Mouse (Mus musculus) ES-Bruce4 (cell line): ENCODE data around the gene Wnt7b. TPM values are rescaled to one million over a fixed set of nuclear protein-coding genes. Genes with fewer than 3 reads are reported as not detected.

Source experiments
- H3K27ac ChIP-seq: 2 replicates; pipeline ENCODE4 v1.5.1; 2012; ENCODE audit warnings: low read length, inconsistent platforms; ENCODE audit not compliant: insufficient read depth
- H3K27me3 ChIP-seq: 2 replicates; pipeline ENCODE4 v1.6.1; 2012; ENCODE audit warnings: mild to moderate bottlenecking, low read length, inconsistent platforms; ENCODE audit not compliant: control insufficient read depth, poor library complexity, insufficient read depth, severe bottlenecking
- H3K36me3 ChIP-seq: 2 replicates; pipeline ENCODE4 v1.6.1; 2012; ENCODE audit warnings: inconsistent platforms, mild to moderate bottlenecking, low read length, moderate library complexity; ENCODE audit not compliant: control insufficient read depth, poor library complexity, insufficient read depth, severe bottlenecking
- H3K4me1 ChIP-seq: one replicate; pipeline ENCODE4 v1.8.1; 2011; ENCODE audit warnings: low read length; ENCODE audit not compliant: control insufficient read depth, insufficient read depth
- H3K4me3 ChIP-seq: 2 replicates; pipeline ENCODE4 v1.5.1; 2011; ENCODE audit warnings: low read depth, mild to moderate bottlenecking, low read length
- H3K9ac ChIP-seq: 2 replicates; pipeline ENCODE4 v1.6.1; 2012; ENCODE audit warnings: low read depth, mild to moderate bottlenecking, inconsistent platforms; ENCODE audit not compliant: poor library complexity, severe bottlenecking
- H3K9me3 ChIP-seq: replicated peaks from 2 replicates; pipeline ENCODE4 v1.6.1; 2012; ENCODE audit warnings: mild to moderate bottlenecking, low read length, inconsistent platforms; ENCODE audit not compliant: control insufficient read depth, poor library complexity, insufficient read depth, severe bottlenecking
- CTCF ChIP-seq: IDR thresholded peaks from one replicate; pipeline ENCODE4 v1.8.1; 2011; ENCODE audit warnings: low read depth, low read length
- EP300 ChIP-seq: IDR thresholded peaks from 2 replicates; pipeline ENCODE4 v1.6.1; 2011; ENCODE audit warnings: low read depth, low read length; ENCODE audit not compliant: insufficient read depth
- POLR2A ChIP-seq: IDR thresholded peaks from one replicate; pipeline ENCODE4 v1.8.1; 2011; ENCODE audit warnings: low read length; ENCODE audit not compliant: insufficient read depth
- polyA plus RNA-seq: library from polyadenylated mRNA; stranded (reverse); fragments of >200 nt; gene quantifications from 2 replicates; pipeline ENCODE4 v1.2.4, GENCODE M21; 2011; ENCODE audit warnings: low read depth; ENCODE audit not compliant: missing spikeins, insufficient read depth, insufficient read length

Wnt7b gene
- polyA plus RNA-seq, 1 experiment: 29.8 TPM

DNA sequence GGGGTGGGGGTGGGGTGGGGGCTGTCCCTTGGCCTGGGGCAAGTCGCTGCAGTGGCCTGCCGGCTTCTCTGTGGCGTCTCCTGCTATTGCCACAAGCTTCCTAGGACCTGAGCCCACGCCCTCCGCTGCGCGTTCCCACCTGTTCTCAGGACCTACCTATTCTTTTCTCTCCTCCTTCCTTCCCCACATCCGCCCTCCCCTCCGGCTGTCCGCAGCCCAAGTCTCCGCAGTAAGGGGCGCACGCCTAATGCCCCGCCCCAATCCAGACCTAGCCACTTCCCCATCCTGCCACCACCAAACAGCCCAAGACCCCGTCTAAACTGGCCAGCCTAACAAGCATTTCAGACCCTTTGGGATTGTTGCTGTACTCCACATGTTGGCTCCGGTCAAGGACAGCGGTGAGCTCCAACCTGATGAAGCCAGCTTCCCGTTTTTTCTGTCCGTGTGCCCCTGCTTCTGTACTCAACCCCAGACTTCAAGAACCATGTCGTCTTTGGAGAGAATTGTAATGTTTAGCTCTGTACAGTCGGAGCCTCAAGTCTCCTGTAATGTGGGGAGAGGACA lies 33.3 kb upstream of the Wnt7b start:
- peak overlapping the region; percentile 28 for H3K4me3 ChIP-seq
- H3K9ac ChIP-seq: no peak overlapping the region
- TF ChIP-seq CTCF (no peak), EP300 (no peak), POLR2A (no peak)
- H3K9me3 ChIP-seq: no peaks in the 10 kb centered on the region
- no peaks in the 10 kb centered on the region for H3K36me3 ChIP-seq
- no peaks in the 10 kb centered on the region for H3K27me3 ChIP-seq
- no peaks in the 10 kb centered on the region for H3K4me1 ChIP-seq
- H3K27ac ChIP-seq: no peak overlapping the region

DNA sequence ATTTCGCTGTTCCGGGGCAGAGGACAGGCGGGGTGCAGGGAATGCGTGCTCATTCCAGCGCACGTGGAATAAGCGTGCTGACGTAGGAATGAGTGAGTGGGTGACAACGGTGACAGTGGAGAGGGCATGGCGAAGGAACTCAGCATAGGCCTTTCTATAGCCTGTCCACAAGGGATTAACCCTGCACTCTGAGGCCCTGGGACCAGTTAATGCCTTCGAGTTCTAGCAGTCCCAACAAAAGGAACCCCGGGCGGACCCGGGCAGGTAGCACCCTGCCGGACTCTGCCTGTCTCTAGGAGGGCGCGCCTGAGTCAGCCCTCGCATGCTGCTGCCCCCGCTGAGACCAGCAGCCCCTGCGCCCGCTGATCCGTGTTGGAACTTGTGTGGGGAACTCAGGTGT lies 32.8 kb upstream of the Wnt7b start:
- H3K9ac ChIP-seq: no peak overlapping the region
- H3K27ac ChIP-seq: no peak overlapping the region
- no peaks in the 10 kb centered on the region for H3K36me3 ChIP-seq
- H3K4me1 ChIP-seq: no peaks in the 10 kb centered on the region
- peak overlapping the region; percentile 6 for H3K4me3 ChIP-seq
- no peak for TF ChIP-seq EP300
- TF ChIP-seq POLR2A: no peak
- TF ChIP-seq CTCF: no peak
- no peaks in the 10 kb centered on the region for H3K9me3 ChIP-seq
- H3K27me3 ChIP-seq: no peaks in the 10 kb centered on the region

DNA sequence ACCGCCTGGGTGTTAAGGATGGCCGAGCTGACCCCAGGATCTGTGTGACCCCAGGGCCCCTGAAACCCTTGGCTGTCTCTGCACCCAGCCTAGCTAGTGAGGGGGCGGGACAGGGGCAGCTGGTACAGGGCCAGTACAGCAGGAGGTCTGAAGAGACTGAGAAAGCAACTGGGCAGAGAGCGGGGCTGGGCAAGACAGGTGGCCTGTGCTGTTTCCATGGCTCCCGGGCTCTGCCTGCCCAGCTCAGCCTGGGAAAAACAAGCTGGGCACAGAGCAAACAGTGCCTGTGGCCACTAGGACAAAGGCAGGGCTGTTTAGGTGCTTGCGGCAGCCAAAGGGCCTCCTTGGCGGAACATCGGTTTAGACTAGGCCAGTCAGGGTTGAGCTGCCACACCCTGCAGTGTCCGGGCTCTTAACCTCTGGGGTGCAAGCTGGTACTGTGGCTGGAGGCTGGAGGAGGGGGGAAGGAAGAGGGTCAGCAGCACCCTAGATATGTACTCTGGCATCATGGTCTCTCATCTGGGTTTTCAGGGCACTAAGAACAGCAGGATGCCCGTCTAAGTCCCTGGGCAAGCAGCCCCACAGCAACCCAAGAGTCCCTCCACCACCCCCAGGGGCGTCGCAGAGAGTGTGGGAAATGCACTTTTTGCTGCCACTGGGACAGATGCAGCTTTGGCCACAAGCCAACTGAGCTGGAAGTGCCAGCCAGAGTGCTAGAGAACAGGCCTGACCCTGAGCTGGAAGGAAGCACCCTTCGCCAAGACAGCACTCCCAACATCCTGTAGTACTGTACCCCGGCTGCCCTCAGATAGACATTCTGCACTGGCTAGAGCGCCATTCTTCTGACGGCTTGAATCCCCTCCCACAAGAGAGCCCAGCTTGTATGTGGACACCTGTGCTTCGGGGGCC lies 31.3 kb upstream of the Wnt7b start:
- TF ChIP-seq POLR2A (no peak), CTCF (no peak), EP300 (no peak)
- H3K4me3 ChIP-seq: no peak overlapping the region
- no peaks in the 10 kb centered on the region for H3K36me3 ChIP-seq
- H3K27me3 ChIP-seq: no peaks in the 10 kb centered on the region
- H3K9ac ChIP-seq: no peak overlapping the region
- no peaks in the 10 kb centered on the region for H3K9me3 ChIP-seq
- no peaks in the 10 kb centered on the region for H3K4me1 ChIP-seq
- H3K27ac ChIP-seq: no peak overlapping the region

DNA sequence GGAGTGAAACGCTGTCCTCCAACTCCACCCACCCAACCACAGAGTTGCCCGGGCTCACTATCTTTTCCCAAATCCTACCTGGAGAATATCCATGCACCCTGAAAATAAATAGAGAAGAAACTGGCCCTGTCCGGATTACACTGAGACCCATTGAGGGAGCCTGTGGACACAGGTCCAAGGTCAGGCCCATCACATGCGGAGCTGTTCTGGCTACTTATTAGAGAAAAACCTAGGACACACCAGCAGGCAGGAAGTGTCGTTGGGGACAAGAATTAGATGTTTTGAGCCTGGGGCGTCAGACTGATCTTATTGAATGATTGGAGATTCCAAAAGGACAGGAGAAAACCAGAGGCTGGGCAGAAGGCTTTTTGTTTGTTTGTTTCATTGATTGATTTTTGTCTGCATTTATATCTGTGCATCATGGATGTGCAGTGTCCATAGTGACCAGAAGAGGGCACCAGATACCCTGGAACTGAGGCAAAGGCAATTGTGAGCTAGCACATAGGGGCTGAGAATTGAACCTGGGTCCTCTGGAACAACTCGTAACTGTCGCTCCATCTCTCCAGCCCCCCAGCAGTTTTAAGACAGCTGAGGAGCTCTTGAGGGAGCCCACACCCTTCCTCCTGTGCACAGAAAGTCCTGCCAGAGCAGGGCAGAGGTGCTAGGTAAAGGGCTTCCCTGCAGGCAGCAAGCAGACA lies 30.5 kb upstream of the Wnt7b start:
- H3K9ac ChIP-seq: no peak overlapping the region
- H3K4me1 ChIP-seq: no peaks in the 10 kb centered on the region
- H3K36me3 ChIP-seq: no peaks in the 10 kb centered on the region
- no peak overlapping the region for H3K4me3 ChIP-seq
- no peaks in the 10 kb centered on the region for H3K9me3 ChIP-seq
- TF ChIP-seq CTCF (peak; percentile 77), POLR2A (no peak)
- no peak overlapping the region for H3K27ac ChIP-seq
- no peaks in the 10 kb centered on the region for H3K27me3 ChIP-seq

DNA sequence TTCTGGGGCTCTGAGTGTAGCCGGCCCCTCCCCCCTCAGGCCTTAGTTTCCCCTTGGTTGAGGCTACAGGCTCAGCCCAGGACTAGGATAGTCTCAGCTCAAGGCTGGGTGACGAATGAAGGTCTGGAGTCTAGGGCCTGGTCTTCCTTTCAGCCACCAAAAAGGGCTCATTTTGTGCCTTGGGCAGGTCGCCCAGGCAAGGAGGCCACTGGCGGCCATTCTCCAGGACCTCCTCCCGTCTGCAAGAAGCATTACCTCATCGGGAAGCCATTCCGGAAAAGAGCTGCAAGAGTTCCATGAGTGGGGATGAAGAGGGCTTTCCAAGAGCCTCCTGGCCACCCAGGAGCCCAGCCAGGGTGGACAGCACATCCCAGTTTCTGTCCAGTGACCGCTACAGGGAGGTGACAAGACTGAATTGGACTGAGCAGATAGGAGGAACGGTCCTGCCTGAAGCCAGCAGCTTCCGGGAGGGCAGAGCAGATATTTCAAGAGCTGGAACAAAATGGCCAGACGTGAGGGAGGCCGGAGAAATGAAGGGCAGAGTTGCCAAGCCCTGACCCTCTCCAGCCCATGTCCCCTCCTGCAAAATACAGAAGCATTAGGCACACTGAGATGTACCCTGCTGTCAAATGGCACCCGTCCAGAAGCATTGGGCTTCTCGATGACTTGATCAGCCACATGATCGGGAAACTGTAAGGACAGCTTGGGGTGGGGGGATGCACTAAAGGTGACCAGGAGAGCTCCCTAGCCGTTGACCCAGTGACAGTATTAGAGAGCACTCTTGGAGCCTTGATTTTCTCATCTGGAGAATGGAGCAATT lies 29.6 kb upstream of the Wnt7b start:
- Histone ChIP-seq H3K27ac (no peak overlapping the region), H3K9ac (no peak overlapping the region), H3K9me3 (no peaks in the 10 kb centered on the region), H3K4me3 (no peak overlapping the region), H3K27me3 (no peaks in the 10 kb centered on the region), H3K36me3 (no peaks in the 10 kb centered on the region), H3K4me1 (no peaks in the 10 kb centered on the region)
- TF ChIP-seq CTCF: no peak
- no peak for TF ChIP-seq POLR2A
- TF ChIP-seq EP300: no peak
